Mouse (Mus musculus): ENCODE measurements around the gene Ccdc57. TPM values are rescaled to one million over a fixed set of nuclear protein-coding genes. Genes with fewer than 3 reads are reported as not detected.

Ccdc57 gene
- polyA plus RNA-seq (2012; ENCODE audit: insufficient read depth, low replicate concordance): 2.0 TPM in 1 of 2 replicates, not detected in the other

DNA sequence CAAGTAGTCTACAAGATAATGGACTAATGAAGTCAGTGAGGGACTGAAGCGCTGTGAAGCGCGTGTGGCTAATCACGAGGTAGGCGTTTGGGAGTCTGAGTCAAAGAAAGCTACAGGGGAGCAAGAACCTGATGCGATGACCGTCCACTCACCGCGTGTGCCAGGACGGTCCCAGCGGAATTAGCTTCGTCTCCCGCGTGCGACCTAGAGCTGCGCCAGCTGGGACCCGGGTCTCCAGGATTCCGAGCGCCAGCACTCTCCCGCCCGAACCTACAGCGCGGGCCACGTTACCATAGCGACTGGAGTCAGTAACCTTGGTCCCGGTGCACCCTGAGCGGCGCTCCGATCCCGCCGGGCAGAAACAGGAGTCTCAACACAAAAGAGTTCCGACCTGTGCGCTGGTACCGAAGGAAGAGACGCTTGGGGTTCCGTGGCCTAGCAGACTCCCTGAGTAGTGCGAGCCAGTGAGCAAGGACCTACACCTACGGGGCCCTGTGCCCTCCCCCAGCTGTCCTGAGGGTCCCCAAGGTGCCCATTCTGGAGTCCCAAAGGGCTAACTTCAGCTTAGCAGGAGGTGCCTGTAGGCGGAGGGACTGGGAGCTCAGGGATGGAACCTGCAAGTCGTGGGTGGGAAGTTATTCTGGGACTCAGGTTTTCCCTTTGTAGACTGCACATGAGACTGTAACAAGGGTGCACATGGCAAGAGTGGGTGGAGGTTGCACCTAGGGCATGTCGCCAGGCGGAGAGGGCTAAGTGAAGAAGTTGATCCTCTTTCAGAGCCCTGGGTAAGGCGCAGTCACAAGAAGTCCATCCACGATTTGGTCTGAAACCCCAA is at the start of gene Ccdc57:
Gene Ccdc57, minus strand, starts transcription at position 309 of the 835 bp plus-strand sequence.
- TF ChIP-seq FLI1 (IDR thresholded peaks at IDR 0.05; ENCODE audit: low read length) (no peak), GATA1 (IDR thresholded peaks at IDR 0.05; ENCODE audit: borderline replicate concordance, low read length) (no peak)
- H3K9me3 ChIP-seq: peaks cover 6% of the 10 kb centered on the region; the same call in 1 of the 2 replicates
- peaks cover 20% of the 10 kb centered on the region for H3K36me3 ChIP-seq (replicated peaks; ENCODE audit: low read length)
- H3K4me1 ChIP-seq: peaks cover 92% of the 10 kb centered on the region
- H3K4me3 ChIP-seq (replicated peaks): peak within 1 kb of the TSS; percentile 96
- H3K27me3 ChIP-seq (replicated peaks): no peaks in the 10 kb centered on the region

DNA sequence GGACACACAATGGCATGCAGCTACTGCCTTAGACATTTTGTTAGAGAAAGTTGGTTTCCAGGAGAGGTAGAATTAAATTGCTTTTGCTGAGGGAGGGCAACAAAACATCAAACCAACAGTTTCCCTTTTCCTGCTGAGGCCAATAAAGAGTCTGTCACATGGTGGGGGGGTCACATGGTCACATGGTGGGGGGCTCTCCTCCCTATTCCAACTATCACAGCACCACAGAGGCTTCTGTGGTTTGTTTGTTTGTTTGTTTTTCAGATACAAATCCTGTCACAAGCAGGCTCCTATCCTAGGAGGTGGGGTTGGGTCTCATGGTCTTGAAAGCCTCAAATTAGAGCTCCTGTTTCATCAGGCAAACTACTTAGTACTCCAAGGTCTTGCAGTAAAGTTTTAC is 49.8 kb upstream of the Ccdc57 start:
- no peaks in the 10 kb centered on the region for H3K27me3 ChIP-seq (replicated peaks)
- H3K9me3 ChIP-seq: no peaks in the 10 kb centered on the region
- H3K4me1 ChIP-seq: peaks cover 96% of the 10 kb centered on the region
- TF ChIP-seq FLI1 (IDR thresholded peaks at IDR 0.05; ENCODE audit: low read length) (no peak), GATA1 (IDR thresholded peaks at IDR 0.05; ENCODE audit: borderline replicate concordance, low read length) (no peak)
- peaks cover 98% of the 10 kb centered on the region for H3K36me3 ChIP-seq (replicated peaks; ENCODE audit: low read length)
- H3K4me3 ChIP-seq (replicated peaks): no peak overlapping the region

DNA sequence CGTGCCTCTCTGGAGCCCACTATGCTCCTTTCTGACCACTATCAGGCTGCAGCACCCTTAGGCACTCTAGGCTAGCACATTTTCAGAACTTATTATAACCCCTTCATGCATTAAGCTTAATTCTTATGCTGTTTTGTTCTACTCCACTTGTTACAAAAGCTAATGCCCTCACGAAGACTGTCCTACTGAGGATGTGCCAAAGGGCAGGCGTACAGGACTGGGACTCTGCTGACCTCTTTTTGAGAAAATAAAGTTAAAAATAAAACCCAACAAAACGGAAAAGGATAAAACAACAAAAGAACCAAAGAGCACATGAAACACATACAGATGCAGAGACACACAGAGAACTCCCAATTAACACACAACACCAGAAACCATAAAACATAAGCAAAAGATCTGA is 49.0 kb upstream of the Ccdc57 start:
- no peak for TF ChIP-seq GATA1 (IDR thresholded peaks at IDR 0.05; ENCODE audit: borderline replicate concordance, low read length)
- peaks cover 96% of the 10 kb centered on the region for H3K4me1 ChIP-seq

DNA sequence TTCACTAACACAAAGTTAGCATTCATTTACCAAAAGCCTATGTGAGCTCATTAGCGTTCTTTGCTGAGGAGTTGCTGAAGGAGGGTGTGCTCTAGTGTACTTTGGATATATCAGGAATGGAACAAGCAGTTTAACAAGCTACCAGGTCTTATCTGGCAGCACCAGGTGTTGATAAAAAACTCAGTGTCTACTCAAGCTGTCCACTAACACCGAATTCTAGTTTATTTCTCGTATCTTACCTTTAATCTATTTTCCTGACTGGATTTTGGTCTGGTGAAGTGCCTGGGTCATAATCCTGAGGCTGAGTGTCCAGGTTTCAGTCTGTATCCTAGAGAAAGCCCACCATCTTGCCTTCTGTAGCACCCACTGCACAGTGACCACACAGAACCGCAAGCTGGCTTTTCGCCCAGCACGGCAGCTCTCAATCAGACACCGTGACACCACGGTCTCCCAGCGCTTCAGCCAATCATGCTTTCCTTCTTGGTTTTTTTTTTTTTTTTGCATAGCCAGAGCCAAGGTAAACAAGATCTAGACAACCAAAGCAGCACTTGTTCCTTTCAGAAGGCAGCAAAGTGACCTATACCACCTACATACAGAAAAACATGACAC is 47.9 kb upstream of the Ccdc57 start:
- Histone ChIP-seq H3K27me3 (replicated peaks) (no peaks in the 10 kb centered on the region), H3K9me3 (no peaks in the 10 kb centered on the region), H3K4me3 (replicated peaks) (no peak overlapping the region), H3K36me3 (replicated peaks; ENCODE audit: low read length) (peaks cover 98% of the 10 kb centered on the region), H3K4me1 (peaks cover 95% of the 10 kb centered on the region)
- no peak for TF ChIP-seq FLI1 (IDR thresholded peaks at IDR 0.05; ENCODE audit: low read length)
- TF ChIP-seq GATA1 (IDR thresholded peaks at IDR 0.05; ENCODE audit: borderline replicate concordance, low read length): no peak

More for the DNA sequence above, 49.0 kb upstream of the Ccdc57 start:
- H3K27me3 ChIP-seq (replicated peaks): no peaks in the 10 kb centered on the region
- no peak overlapping the region for H3K4me3 ChIP-seq (replicated peaks)
- peaks cover 98% of the 10 kb centered on the region for H3K36me3 ChIP-seq (replicated peaks; ENCODE audit: low read length)
- H3K9me3 ChIP-seq: no peaks in the 10 kb centered on the region

DNA sequence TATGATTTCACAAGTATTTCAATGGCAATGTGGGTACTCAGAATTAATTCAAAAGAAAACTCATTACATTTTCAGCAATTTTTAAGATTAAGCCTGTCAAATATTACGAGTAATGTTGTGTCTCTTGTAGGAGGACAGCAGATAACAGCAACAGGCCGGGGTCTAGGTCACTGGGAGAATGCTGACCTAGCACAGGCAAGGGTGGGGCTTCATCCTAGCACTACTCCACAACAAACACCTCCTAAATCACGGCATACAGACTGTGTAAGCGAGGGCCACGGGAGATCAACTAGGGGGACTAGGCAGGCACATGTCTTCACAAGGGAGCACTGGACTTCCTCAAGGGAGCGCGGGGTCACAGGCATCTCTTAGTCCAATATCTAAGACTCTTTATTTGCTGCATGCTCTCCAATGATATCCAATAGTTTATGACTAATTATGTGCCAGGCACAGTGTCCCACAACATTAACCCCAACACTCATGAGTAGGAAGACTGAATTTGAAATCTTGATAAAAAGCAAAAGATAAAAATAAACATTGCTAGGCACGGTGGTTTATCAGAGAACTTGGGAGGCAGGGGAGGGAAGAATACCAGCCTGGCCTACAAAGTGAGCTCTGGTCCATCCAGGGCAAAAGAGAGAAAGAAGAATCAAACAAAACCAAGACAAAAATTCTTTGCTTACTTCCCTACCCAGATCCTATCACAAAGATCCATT is 47.2 kb upstream of the Ccdc57 start:
- Histone ChIP-seq H3K4me1 (peaks cover 94% of the 10 kb centered on the region), H3K36me3 (replicated peaks; ENCODE audit: low read length) (peaks cover 99% of the 10 kb centered on the region), H3K9me3 (no peaks in the 10 kb centered on the region), H3K27me3 (replicated peaks) (no peaks in the 10 kb centered on the region), H3K4me3 (replicated peaks) (peak overlapping the region; percentile 31)
- no peak for TF ChIP-seq GATA1 (IDR thresholded peaks at IDR 0.05; ENCODE audit: borderline replicate concordance, low read length)

DNA sequence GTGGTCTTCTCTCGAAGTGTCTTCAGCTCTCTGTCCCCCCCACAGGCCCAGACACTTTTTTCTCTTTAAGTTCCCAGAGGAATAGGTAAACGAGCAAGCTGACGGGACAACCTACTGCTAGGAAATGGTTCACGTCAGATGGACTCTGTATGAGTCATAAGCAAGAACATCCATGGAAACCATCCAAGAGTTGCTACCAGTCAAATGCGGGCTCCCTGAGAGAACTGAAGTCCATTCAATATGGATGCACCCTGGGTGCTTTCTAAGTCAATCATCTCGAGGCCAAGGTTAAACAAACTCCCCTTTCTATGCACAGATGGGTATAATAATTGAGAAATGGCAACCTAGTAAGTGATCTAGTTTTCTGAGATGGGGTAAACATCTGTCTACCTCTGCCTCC is 40.6 kb upstream of the Ccdc57 start:
- no peak overlapping the region for H3K4me3 ChIP-seq (replicated peaks)
- peaks cover 75% of the 10 kb centered on the region for H3K4me1 ChIP-seq
- no peak for TF ChIP-seq GATA1 (IDR thresholded peaks at IDR 0.05; ENCODE audit: borderline replicate concordance, low read length)
- TF ChIP-seq FLI1 (IDR thresholded peaks at IDR 0.05; ENCODE audit: low read length): no peak
- H3K36me3 ChIP-seq (replicated peaks; ENCODE audit: low read length): peaks cover 100% of the 10 kb centered on the region
- no peaks in the 10 kb centered on the region for H3K9me3 ChIP-seq
- H3K27me3 ChIP-seq (replicated peaks): no peaks in the 10 kb centered on the region

DNA sequence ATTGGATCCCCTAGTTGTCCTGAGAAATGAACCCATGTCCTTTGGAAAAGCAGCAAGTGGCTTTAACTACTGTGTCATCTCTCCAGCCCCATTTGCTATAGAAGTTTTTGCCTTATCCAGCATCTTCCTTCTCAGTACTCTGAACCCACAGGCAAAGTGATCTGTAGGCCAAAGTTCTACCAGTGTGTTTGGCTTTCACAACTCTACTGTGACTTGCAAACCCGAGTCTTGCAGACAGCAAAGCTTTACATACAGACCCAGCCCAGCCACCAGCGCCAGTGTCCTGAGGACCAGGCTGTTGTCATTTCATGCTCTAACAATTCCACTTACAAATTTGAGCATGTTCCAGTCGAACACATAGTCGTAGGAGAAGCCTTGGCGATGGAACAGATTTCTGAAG is 38.6 kb upstream of the Ccdc57 start:
- Histone ChIP-seq H3K36me3 (replicated peaks; ENCODE audit: low read length) (peaks cover 100% of the 10 kb centered on the region), H3K9me3 (no peaks in the 10 kb centered on the region), H3K27me3 (replicated peaks) (no peaks in the 10 kb centered on the region), H3K4me3 (replicated peaks) (no peak overlapping the region), H3K4me1 (peaks cover 80% of the 10 kb centered on the region)
- TF ChIP-seq FLI1 (IDR thresholded peaks at IDR 0.05; ENCODE audit: low read length) (no peak), GATA1 (IDR thresholded peaks at IDR 0.05; ENCODE audit: borderline replicate concordance, low read length) (no peak)

DNA sequence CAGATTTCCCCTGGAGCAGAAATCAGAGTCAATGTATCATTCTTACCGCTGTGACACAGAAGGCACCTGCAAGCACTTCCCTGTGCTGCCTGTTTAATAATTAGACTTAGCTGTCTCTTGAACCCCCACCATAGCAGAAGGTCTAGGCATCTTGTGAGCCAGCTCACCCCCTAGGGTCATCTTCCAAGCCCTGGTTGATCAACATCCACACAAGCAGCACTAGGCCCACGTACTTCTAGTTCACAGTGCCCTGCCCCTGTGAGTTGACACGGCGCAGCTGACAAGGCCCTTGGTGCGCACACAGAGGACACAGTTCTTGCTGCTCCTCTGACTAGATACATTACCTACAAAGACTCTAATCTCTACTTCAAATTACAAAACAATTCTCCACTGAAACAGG is 37.1 kb upstream of the Ccdc57 start:
- Histone ChIP-seq H3K4me1 (peaks cover 81% of the 10 kb centered on the region), H3K27me3 (replicated peaks) (no peaks in the 10 kb centered on the region), H3K36me3 (replicated peaks; ENCODE audit: low read length) (peaks cover 100% of the 10 kb centered on the region), H3K9me3 (no peaks in the 10 kb centered on the region), H3K4me3 (replicated peaks) (no peak overlapping the region)
- TF ChIP-seq GATA1 (IDR thresholded peaks at IDR 0.05; ENCODE audit: borderline replicate concordance, low read length): no peak
- no peak for TF ChIP-seq FLI1 (IDR thresholded peaks at IDR 0.05; ENCODE audit: low read length)

DNA sequence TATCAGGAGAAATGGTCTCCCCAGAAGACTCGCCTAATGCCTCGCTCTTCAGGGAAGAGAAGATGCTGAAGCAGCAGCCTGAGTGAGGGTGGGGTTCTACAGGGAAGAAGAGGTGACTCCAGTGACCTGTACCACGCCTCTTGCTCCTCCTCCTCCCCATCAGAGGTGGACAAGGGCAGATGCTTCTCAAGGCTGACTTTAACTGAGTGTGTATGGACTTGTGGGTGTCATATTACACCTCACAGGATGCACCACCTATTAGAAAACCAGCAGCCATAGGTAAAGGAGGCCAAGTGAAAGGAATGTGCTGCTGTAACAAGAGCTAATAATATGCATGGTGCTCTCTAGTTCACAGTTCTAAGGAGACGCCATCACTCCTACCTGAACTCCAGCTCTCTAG is 32.9 kb upstream of the Ccdc57 start:
- Histone ChIP-seq H3K36me3 (replicated peaks; ENCODE audit: low read length) (peaks cover 100% of the 10 kb centered on the region), H3K4me3 (replicated peaks) (peak overlapping the region; percentile 31), H3K4me1 (peaks cover 93% of the 10 kb centered on the region), H3K9me3 (no peaks in the 10 kb centered on the region), H3K27me3 (replicated peaks) (no peaks in the 10 kb centered on the region)
- TF ChIP-seq GATA1 (IDR thresholded peaks at IDR 0.05; ENCODE audit: borderline replicate concordance, low read length): no peak
- TF ChIP-seq FLI1 (IDR thresholded peaks at IDR 0.05; ENCODE audit: low read length): no peak
